Mouse (Mus musculus): ENCODE measurements around the gene Fam216a.
"Not testable (repeated sequence)": the region's sequence is repeated elsewhere in the genome, so short reads cannot be mapped to it uniquely, and the experiment has no call there.

Gene Fam216a

GRCm38 (mm10) chr5:122324608-122325431 lies 47.3 kb downstream of the Fam216a start:
- DNase-seq (ENCODE audit: extremely low spot score, low spot score) = no peak

GRCm38 (mm10) chr5:122323523-122323922 lies 48.6 kb downstream of the Fam216a start:
- peak; percentile 16 for DNase-seq (ENCODE audit: extremely low spot score, low spot score)

GRCm38 (mm10) chr5:122320205-122320781 lies 51.9 kb downstream of the Fam216a start:
- no peak for DNase-seq (ENCODE audit: extremely low spot score, low spot score)

- DNase-seq (ENCODE audit: extremely low spot score, low spot score) = no peak
Measured at GRCm38 (mm10) chr5:122319474-122320204, 52.5 kb downstream of the Fam216a start.

- not testable (repeated sequence) for DNase-seq (ENCODE audit: extremely low spot score, low spot score)
Measured at GRCm38 (mm10) chr5:122318976-122319375, 53.2 kb downstream of the Fam216a start.

- no peak for DNase-seq (ENCODE audit: extremely low spot score, low spot score)
Measured at GRCm38 (mm10) chr5:122318100-122318499, 54.1 kb downstream of the Fam216a start.

- no peak for DNase-seq (ENCODE audit: extremely low spot score, low spot score)
Measured at GRCm38 (mm10) chr5:122317329-122318045, 54.7 kb downstream of the Fam216a start.

- no peak for DNase-seq (ENCODE audit: extremely low spot score, low spot score)
Measured at GRCm38 (mm10) chr5:122314966-122315667, 57.0 kb downstream of the Fam216a start.

Measured in neural tube, embryonic 10.5 days (tissue).